Mouse (Mus musculus) limb, embryonic 11.5 days (tissue): ENCODE measurements at regions not wholly inside any gene's neighbourhood (a gene's known extent, or its start where the extent isn't known, plus 50 kb on each side); places are given as distances from the start of the nearest gene placed in this dataset.

Experiments used
- ATAC-seq: fragments of 200-750 bp; cut with Nextera tagmentation; 2 replicates; pipeline ENCODE4 v1.8.0; 2017; ENCODE audit warnings: low read depth; ENCODE audit not compliant: insufficient number of reproducible peaks, low FRiP score, low TSS enrichment
- DNase-seq: peaks from one replicate; pipeline ENCODE4 v3.0.0-alpha.2; 2015; ENCODE audit warnings: low spot score
- H3K27ac ChIP-seq: fragments of 300-500 bp; sonication (generic); replicated peaks from 2 replicates; pipeline ENCODE4 v1.5.1; 2014; ENCODE audit warnings: low read depth, mild to moderate bottlenecking, low read length
- H3K27me3 ChIP-seq: fragments of 300-500 bp; sonication (generic); 2 replicates; pipeline ENCODE4 v1.6.1; 2014; ENCODE audit warnings: mild to moderate bottlenecking, low read length, mixed read lengths; ENCODE audit not compliant: control insufficient read depth, insufficient read depth
- H3K36me3 ChIP-seq: fragments of 300-500 bp; sonication (generic); 2 replicates; pipeline ENCODE4 v1.6.1; 2014; ENCODE audit warnings: mild to moderate bottlenecking, low read length, moderate library complexity, mixed read lengths; ENCODE audit not compliant: control insufficient read depth, insufficient read depth
- H3K4me1 ChIP-seq: fragments of 300-500 bp; sonication (generic); 2 replicates; pipeline ENCODE4 v1.6.1; 2014; ENCODE audit warnings: low read length, mixed read lengths; ENCODE audit not compliant: control insufficient read depth, insufficient read depth
- H3K4me2 ChIP-seq: fragments of 300-500 bp; sonication (generic); 2 replicates; pipeline ENCODE4 v1.6.1; 2014; ENCODE audit warnings: low read depth, mild to moderate bottlenecking, moderate library complexity; ENCODE audit not compliant: severe bottlenecking
- H3K4me3 ChIP-seq: fragments of 300-500 bp; sonication (generic); 2 replicates; pipeline ENCODE4 v1.5.1; 2014; ENCODE audit warnings: low read depth, low read length
- H3K9ac ChIP-seq: fragments of 300-500 bp; sonication (generic); 2 replicates; pipeline ENCODE4 v1.6.1; 2014; ENCODE audit warnings: mild to moderate bottlenecking, low read length
- H3K9me3 ChIP-seq: fragments of 300-500 bp; sonication (generic); 2 replicates; pipeline ENCODE4 v1.6.1; 2016; ENCODE audit warnings: low read length; ENCODE audit not compliant: control insufficient read depth
- WGBS: fragments of 180-500 bp; shearing (Covaris S2); extraction: QIAGEN DNeasy Blood & Tissue Kit; methylation state at CpG from one replicate; pipeline ENCODE4 v1.1.7; 2014; 5-methylcytosine and 5-hydroxymethylcytosine counted together

DNA sequence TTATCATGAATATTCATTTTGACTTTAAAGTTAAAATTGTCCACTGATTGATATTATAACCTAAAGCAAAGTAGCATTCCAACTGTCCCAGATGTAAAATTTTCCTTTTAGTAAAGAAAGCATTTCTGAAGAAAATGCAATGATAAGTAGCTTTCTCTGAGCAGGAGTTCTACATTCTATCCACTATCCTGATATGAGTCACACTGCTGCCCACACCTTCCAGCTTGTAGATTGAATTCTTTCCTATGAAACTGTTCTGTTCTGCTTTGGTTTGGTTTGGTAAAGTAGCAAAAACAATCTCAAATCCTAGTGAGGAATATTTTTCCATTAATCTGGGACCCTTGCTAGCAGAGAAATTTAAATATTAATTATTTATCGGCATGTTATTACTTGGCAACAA, 304.4 kb downstream of the Ube2cbp start:
- ATAC-seq (no peak), DNase-seq (no peak)
- 89% methylated on average over 1 of the region's 1 CpGs for WGBS

DNA sequence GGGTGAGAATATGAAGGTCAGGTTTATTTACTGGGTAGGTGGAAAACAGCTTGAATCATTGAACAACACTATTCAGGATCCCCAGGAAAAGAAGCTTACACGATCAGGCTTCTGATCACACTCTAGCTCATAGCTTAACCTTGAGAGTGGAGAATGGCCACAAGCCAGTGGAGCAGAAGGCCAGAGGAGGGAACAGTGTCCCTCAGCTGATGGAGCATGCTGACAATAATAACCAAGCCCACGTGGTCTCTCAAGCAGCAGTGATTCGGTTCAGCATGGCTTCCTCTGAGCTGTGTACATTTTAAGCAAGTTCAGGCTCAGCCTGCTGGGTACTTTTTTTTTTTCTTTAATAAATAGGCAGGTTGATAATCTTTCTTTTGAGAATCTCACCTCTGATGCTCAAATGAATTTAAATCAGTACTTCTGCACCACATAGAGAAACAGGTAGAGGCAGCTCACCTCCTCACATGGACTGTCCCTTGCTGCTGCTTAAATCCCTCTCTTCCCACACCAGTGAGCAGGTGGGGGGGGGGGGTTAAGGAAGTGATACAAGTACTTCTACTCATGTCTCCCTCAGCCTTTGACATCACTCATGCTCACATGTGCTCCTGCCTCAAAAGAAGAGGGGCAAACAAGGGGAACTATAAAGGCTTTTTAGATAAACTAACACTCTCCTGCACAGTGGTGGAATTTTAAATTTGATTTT, 298.2 kb downstream of the Ube2cbp start:
- DNase-seq: no peak
- H3K4me1 ChIP-seq: no peaks in the 10 kb centered on the region; the same call in 1 of the 2 replicates
- no peaks in the 10 kb centered on the region for H3K27me3 ChIP-seq
- ATAC-seq: no peak
- H3K36me3 ChIP-seq: no peaks in the 10 kb centered on the region
- no peak overlapping the region for H3K9ac ChIP-seq
- H3K4me2 ChIP-seq: no peak overlapping the region
- no peak overlapping the region for H3K27ac ChIP-seq
- H3K4me3 ChIP-seq: no peak overlapping the region
- WGBS: 73% methylated on average over 3 of the region's 3 CpGs
- no peaks in the 10 kb centered on the region for H3K9me3 ChIP-seq

More for the DNA sequence above, 304.4 kb downstream of the Ube2cbp start:
- Histone ChIP-seq H3K4me2 (no peak overlapping the region), H3K36me3 (no peaks in the 10 kb centered on the region), H3K4me3 (no peak overlapping the region), H3K27ac (no peak overlapping the region), H3K27me3 (no peaks in the 10 kb centered on the region), H3K4me1 (no peaks in the 10 kb centered on the region), H3K9me3 (no peaks in the 10 kb centered on the region), H3K9ac (no peak overlapping the region)

DNA sequence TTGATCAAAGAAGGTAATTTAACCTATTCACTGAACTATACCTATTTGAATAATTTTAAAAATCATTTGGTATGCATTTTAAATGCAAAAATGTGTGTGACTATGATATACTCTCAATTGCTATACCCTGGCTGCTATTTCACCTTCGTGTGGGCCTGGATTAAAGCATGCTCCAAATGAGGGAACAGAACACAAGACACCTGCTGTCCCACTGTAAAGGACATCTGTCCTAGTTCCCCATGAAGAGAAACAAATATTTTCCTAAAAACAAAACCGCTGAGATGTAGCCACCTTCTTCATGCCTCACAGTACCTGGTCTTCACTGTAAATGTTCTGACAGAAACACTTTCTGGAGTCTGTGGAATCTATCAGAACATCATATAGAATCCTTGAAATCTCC, 294.0 kb downstream of the Ube2cbp start:
- Histone ChIP-seq H3K9ac (no peak overlapping the region), H3K27me3 (no peaks in the 10 kb centered on the region), H3K4me1 (no peaks in the 10 kb centered on the region; the same call in 1 of the 2 replicates), H3K9me3 (no peaks in the 10 kb centered on the region), H3K4me2 (no peak overlapping the region), H3K36me3 (no peaks in the 10 kb centered on the region), H3K27ac (no peak overlapping the region), H3K4me3 (no peak overlapping the region)
- no peak for DNase-seq
- ATAC-seq: no peak
- WGBS: 83% methylated on average over 2 of the region's 2 CpGs

DNA sequence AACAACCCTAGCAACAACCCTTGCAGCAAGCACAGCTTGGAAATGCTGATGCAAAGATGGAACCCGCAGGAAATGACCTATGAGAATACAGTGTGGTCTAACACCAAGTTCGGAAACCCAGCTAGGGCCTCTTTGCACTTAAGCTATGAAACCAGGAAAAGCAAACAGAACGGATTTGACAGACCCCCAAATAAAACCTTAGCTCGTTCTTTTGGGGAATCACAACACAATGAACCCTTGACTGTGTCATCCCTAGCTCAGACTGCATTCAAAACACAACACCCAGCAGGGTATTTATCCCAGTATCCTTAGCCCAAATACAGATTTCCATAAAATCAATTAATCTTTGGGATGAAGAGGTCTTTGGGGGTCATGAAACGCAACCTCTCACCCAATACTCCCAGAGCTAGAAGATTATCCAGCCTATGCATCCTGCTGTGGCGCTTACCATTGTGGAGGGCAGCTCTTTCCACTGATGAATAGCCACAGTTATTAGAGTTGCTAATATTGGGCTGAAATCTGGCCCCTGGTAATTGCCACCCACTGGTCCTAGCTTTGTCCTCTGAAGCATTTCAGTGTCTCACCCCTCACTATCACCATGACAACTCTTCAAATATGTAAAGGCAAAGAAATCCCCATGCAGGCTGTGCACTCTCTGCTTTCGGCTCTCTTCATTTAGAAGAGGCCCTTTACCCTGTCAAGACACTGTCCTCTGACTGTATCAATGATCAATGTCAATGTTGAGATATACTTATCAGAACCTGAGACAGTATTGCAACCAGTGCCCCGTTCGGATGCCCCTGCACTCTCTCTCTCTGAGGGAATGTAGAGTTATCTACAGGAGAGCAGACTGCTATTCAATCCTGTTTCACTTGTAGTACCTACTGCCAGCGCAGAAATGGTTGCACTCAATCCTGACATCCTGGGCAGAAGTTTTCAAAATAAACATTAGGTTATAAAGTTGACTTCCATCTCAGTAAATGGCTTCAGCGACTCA, 277.7 kb downstream of the Ube2cbp start:
- Histone ChIP-seq H3K4me3 (no peak overlapping the region), H3K4me1 (no peaks in the 10 kb centered on the region), H3K36me3 (no peaks in the 10 kb centered on the region), H3K9ac (no peak overlapping the region), H3K27ac (no peak overlapping the region), H3K27me3 (no peaks in the 10 kb centered on the region), H3K4me2 (no peak overlapping the region), H3K9me3 (no peaks in the 10 kb centered on the region)
- DNase-seq (no peak), ATAC-seq (no peak)
- WGBS: 83% methylated on average over 11 of the region's 11 CpGs

DNA sequence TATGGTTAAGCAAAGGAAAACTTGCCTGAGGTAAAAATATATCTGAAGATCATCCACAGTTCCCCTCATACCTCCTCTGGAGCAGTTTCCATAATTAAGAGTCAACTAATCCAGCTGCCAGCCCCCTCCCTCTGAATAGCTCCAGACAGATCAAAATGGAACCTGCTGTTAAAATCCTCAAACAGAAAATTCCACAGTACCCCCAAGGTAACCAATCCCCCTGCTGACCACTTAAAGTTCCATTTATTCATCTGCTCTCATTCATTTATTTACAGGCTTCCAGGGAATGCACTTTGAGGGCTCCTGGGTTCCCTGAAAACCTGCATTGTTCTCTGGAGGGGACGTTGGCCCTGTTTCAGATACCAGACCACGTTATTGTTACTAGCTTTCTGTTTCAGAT, 275.9 kb downstream of the Ube2cbp start:
- no peak for ATAC-seq
- no peak overlapping the region for H3K4me3 ChIP-seq

DNA sequence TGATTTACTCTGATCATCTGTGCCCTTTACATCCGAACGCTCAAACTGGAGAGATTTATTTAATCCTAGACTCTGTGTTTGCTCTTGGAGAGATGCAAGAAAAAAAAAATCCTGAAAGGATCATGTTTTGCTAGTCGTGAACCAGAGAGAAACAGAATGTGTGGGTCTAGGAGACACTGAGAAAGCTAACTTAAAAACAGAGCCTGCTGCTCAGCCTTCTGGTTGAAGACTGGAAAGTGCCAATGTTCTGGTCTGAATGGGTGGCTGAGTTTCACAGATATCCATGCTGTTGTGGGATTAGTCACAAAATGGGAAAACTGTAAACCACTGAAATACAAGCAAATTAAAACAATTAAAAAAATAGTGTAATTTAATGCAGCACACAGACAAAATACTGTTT, 259.7 kb downstream of the Ube2cbp start:
- Histone ChIP-seq H3K9me3 (no peaks in the 10 kb centered on the region), H3K4me2 (no peak overlapping the region), H3K27me3 (no peaks in the 10 kb centered on the region), H3K4me1 (no peaks in the 10 kb centered on the region), H3K36me3 (no peaks in the 10 kb centered on the region), H3K27ac (no peak overlapping the region), H3K4me3 (no peak overlapping the region), H3K9ac (no peak overlapping the region)
- DNase-seq (no peak), ATAC-seq (no peak)
- 54% methylated on average over 3 of the region's 3 CpGs for WGBS

More for the DNA sequence above, 275.9 kb downstream of the Ube2cbp start:
- 42% methylated on average over 2 of the region's 2 CpGs for WGBS
- Histone ChIP-seq H3K4me1 (no peaks in the 10 kb centered on the region), H3K9ac (no peak overlapping the region), H3K27ac (no peak overlapping the region), H3K4me2 (no peak overlapping the region), H3K27me3 (no peaks in the 10 kb centered on the region), H3K9me3 (no peaks in the 10 kb centered on the region), H3K36me3 (no peaks in the 10 kb centered on the region)
- DNase-seq: no peak

DNA sequence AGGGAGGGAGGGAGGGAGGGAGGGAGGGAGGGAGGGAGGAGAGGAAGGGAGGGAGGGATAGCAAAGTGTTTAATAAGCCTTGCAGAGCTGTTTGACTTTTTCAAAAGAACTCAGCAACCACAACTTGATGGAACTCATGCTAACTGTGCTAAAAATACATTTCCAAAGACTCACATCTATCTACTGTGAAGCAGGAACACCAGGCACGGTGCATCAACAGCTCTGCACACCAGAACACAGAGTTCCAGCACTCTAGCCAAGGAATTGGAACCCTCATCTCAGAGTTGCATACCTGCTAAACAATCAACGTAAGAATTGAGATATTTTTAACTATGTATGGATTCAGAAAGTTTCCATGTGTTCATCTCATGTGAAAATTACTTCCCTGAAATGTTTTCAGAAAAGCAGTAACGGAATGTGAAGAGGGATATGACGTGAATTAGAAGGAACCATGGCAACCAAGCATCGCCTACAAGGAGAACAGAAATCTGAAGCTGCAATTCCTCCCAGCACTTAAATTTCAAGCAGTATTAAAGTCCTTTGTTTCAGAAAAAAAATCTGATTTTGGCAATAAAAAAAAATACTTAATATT, 256.3 kb downstream of the Ube2cbp start:
- ATAC-seq (no peak), DNase-seq (no peak)
- H3K4me3 ChIP-seq: no peak overlapping the region
- no peaks in the 10 kb centered on the region for H3K9me3 ChIP-seq
- H3K4me2 ChIP-seq: no peak overlapping the region
- 89% methylated on average over 5 of the region's 5 CpGs for WGBS
- no peaks in the 10 kb centered on the region for H3K36me3 ChIP-seq
- H3K27ac ChIP-seq: no peak overlapping the region
- H3K4me1 ChIP-seq: no peaks in the 10 kb centered on the region
- no peaks in the 10 kb centered on the region for H3K27me3 ChIP-seq
- H3K9ac ChIP-seq: no peak overlapping the region

DNA sequence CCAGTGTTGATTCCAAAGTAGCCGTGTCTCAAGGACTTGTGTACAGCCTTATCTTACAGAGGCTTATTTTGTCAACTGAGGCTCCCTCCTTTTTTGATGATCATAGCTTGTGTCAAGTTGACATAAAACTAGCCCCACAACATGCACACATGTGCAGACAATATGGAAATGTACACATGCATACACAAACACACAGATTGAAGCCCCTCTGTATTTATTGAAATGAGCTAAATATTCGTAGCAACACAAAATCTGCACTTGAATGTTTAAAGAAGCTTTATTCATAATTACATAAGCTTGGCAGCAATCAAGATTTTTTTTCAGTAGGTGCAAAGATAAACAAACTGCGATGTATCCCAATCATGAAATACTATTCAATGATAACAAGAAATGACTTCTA, 253.5 kb downstream of the Ube2cbp start:
- Histone ChIP-seq H3K9ac (no peak overlapping the region), H3K4me1 (no peaks in the 10 kb centered on the region), H3K4me3 (no peak overlapping the region), H3K36me3 (no peaks in the 10 kb centered on the region), H3K4me2 (no peak overlapping the region), H3K27ac (no peak overlapping the region), H3K9me3 (no peaks in the 10 kb centered on the region), H3K27me3 (no peaks in the 10 kb centered on the region)
- 91% methylated on average over 3 of the region's 3 CpGs for WGBS
- no peak for DNase-seq
- no peak for ATAC-seq
